Mouse (Mus musculus) B cell, adult 67 days (primary cell): ENCODE data around the gene Slc44a1. TPM values are rescaled to one million over a fixed set of nuclear protein-coding genes. Genes with fewer than 3 reads are reported as not detected.

Experiments used
- total RNA-seq, 2 experiments: library from RNA; stranded (reverse); gene quantifications; 4 replicates each; pipeline ENCODE4 v1.2.4; 2023

Gene Slc44a1
- total RNA-seq = 10 to 100 TPM; 20.6 to 26.4 TPM

GRCm38 (mm10) chr4:53440010-53440815 lies at the start of gene Slc44a1:
TSS of gene Slc44a1 (plus strand) at chr4:53440413.

DNA sequence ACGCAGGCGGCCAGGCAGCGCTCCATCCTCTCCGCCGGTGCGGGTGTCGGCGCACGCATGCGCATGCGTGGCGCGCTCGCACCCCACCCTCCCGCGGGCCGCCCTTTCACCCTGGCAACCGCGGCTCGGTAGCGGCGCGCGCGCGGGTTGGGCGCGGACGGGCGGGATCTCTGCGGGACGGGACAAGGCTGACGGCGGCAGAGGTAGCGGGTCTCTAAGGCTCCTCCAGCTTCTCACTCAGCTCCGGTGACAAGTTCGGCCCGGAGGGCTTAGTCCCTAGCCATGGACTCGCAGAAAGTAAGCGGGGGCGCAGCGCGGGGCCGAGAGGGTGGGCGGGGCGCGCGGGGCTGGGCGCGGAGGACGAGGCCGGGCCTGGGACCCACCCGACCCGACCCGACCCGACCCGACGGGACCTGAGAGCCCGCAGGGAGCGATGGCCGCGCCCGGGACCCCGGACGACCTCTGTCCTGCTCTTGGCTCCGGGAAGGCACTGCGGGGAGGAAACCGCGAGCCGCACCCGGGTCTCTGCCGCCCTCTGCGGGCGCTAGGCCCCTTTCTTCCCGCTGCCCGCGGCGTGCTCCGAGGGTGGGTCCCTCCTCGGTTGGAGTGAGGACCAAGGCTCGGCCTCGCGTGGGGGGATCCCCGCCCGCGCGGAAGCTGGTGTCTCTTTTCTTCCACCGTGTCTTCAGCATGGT lies 191.2 kb downstream of the Slc44a1 start, which contains the start of gene Fsd1l:
Fsd1l (plus strand) TSS at position 156 of the 695 bp plus-strand sequence.

Other genes with a start within 250 kb of the Slc44a1 start
- not detected for gene Fsd1l, start 191.1 kb downstream of the Slc44a1 start, total RNA-seq